Mouse (Mus musculus) hindbrain, embryonic 11.5 days (tissue): ENCODE results near the gene Pex14. TPM values are rescaled to one million over a fixed set of nuclear protein-coding genes. Genes with fewer than 3 reads are reported as not detected.
A peak's percentile ranks its signal among the peaks of the same experiment; 100 is the strongest.

Experiments
- ATAC-seq: fragments of 200-750 bp; cut with Nextera tagmentation; 2 replicates; pipeline ENCODE4 v1.8.0; 2017; ENCODE audit warnings: mild to moderate bottlenecking, moderate TSS enrichment, moderate library complexity; ENCODE audit not compliant: low FRiP score
- DNase-seq: peaks from one replicate; pipeline ENCODE4 v3.0.0-alpha.2; 2015; ENCODE audit warnings: low spot score
- H3K27ac ChIP-seq: fragments of 300-500 bp; sonication (generic); 2 replicates; pipeline ENCODE4 v1.5.1; 2014; ENCODE audit warnings: mild to moderate bottlenecking, low read depth, low read length
- H3K27me3 ChIP-seq: fragments of 300-500 bp; sonication (generic); 2 replicates; pipeline ENCODE4 v1.6.1; 2014; ENCODE audit warnings: mild to moderate bottlenecking, low read length, moderate library complexity, mixed read lengths; ENCODE audit not compliant: control insufficient read depth, insufficient read depth
- H3K36me3 ChIP-seq: fragments of 300-500 bp; sonication (generic); 2 replicates; pipeline ENCODE4 v1.6.1; 2014; ENCODE audit warnings: mild to moderate bottlenecking, low read length, moderate library complexity, mixed read lengths; ENCODE audit not compliant: control insufficient read depth, insufficient read depth
- H3K4me1 ChIP-seq: fragments of 300-500 bp; sonication (generic); replicated peaks from 2 replicates; pipeline ENCODE4 v1.6.1; 2014; ENCODE audit warnings: low read length, mixed read lengths; ENCODE audit not compliant: control insufficient read depth, insufficient read depth
- H3K4me2 ChIP-seq: fragments of 300-500 bp; sonication (generic); replicated peaks from 2 replicates; pipeline ENCODE4 v1.6.1; 2014; ENCODE audit warnings: mild to moderate bottlenecking, low read depth, low read length
- H3K4me3 ChIP-seq: fragments of 300-500 bp; sonication (generic); 2 replicates; pipeline ENCODE4 v1.5.1; 2014; ENCODE audit warnings: low read depth, low read length
- H3K9ac ChIP-seq: fragments of 300-500 bp; sonication (generic); 2 replicates; pipeline ENCODE4 v1.6.1; 2014; ENCODE audit warnings: low read depth, low read length
- H3K9me3 ChIP-seq: fragments of 300-500 bp; sonication (generic); 2 replicates; pipeline ENCODE4 v1.6.1; 2016; ENCODE audit warnings: low read length; ENCODE audit not compliant: control insufficient read depth
- WGBS: fragments of 180-500 bp; shearing (Covaris S2); extraction: QIAGEN DNeasy Blood & Tissue Kit; methylation state at CpG from one replicate; pipeline ENCODE4 v1.1.7; 2014; 5-methylcytosine and 5-hydroxymethylcytosine counted together
- polyA plus RNA-seq: library from polyadenylated mRNA; unstranded; fragments of >200 nt; fragmentation: Nextera tagmentation; extraction: Ambion mirVana; gene quantifications from 2 replicates; pipeline ENCODE4 v1.2.1, GENCODE M21; 2014

The Pex14 gene
- polyA plus RNA-seq, 1 experiment from 2014 or later: 29.9 TPM

- no peaks in the 10 kb centered on the region for H3K27me3 ChIP-seq
- no peak overlapping the region for H3K4me2 ChIP-seq
- no peak overlapping the region for H3K4me3 ChIP-seq
- H3K9ac ChIP-seq: no peak overlapping the region
- 89% methylated on average over 5 of the region's 5 CpGs for whole genome bisulfite sequencing
- ATAC-seq (no peak), DNase-seq (no peak)
- 0 out of 2 replicates have a peak, but pooled peaks cover 3% of the 10 kb centered on the region for H3K4me1 ChIP-seq
- no peaks in the 10 kb centered on the region for H3K36me3 ChIP-seq
- H3K27ac ChIP-seq: no peak overlapping the region
- no peaks in the 10 kb centered on the region for H3K9me3 ChIP-seq
Observed at GRCm38 (mm10) chr4:148993948-148994347, 105.7 kb downstream of the Pex14 start.

- Histone ChIP-seq H3K36me3 (no peaks in the 10 kb centered on the region), H3K9ac (no peak overlapping the region), H3K4me3 (no peak overlapping the region), H3K9me3 (no peaks in the 10 kb centered on the region), H3K27ac (no peak overlapping the region), H3K27me3 (no peaks in the 10 kb centered on the region), H3K4me1 (peaks cover 11% of the 10 kb centered on the region; the same call in 1 of the 2 replicates), H3K4me2 (no peak overlapping the region)
- no peak for ATAC-seq
- no peak for DNase-seq
- WGBS: 51% methylated on average over 2 of the region's 2 CpGs
Observed at GRCm38 (mm10) chr4:148990038-148990437, 109.6 kb downstream of the Pex14 start.

- H3K9ac ChIP-seq: no peak overlapping the region
- H3K36me3 ChIP-seq: no peaks in the 10 kb centered on the region
- 44% methylated on average over 24 of the region's 24 CpGs for WGBS
- peak overlapping the region; percentile 30; the same call in 1 of the 2 replicates for H3K27ac ChIP-seq
- H3K4me2 ChIP-seq: no peak overlapping the region
- DNase-seq (no peak), ATAC-seq (no peak)
- H3K4me3 ChIP-seq: no peak overlapping the region
- H3K9me3 ChIP-seq: no peaks in the 10 kb centered on the region
- H3K4me1 ChIP-seq: peaks cover 14% of the 10 kb centered on the region; the same call in 1 of the 2 replicates
- no peaks in the 10 kb centered on the region for H3K27me3 ChIP-seq
Observed at GRCm38 (mm10) chr4:148985541-148986476, 113.9 kb downstream of the Pex14 start.

- no peak for ATAC-seq
- no peak overlapping the region for H3K27ac ChIP-seq
- no peak overlapping the region for H3K4me2 ChIP-seq
Observed at GRCm38 (mm10) chr4:148984701-148985540, 114.8 kb downstream of the Pex14 start.

GRCm38 (mm10) chr4:148982274-148982673 is 117.4 kb downstream of the Pex14 start:
- Histone ChIP-seq H3K4me3 (no peak overlapping the region), H3K9me3 (no peaks in the 10 kb centered on the region), H3K36me3 (no peaks in the 10 kb centered on the region), H3K4me1 (peaks cover 13% of the 10 kb centered on the region; the same call in 1 of the 2 replicates), H3K27ac (no peak overlapping the region), H3K4me2 (no peak overlapping the region), H3K27me3 (no peaks in the 10 kb centered on the region), H3K9ac (no peak overlapping the region)
- DNase-seq (no peak), ATAC-seq (no peak)
- WGBS: 65% methylated on average over 6 of the region's 6 CpGs

More at GRCm38 (mm10) chr4:148984701-148985540, 114.8 kb downstream of the Pex14 start:
- no peak overlapping the region for H3K9ac ChIP-seq
- no peak overlapping the region for H3K4me3 ChIP-seq
- no peaks in the 10 kb centered on the region for H3K27me3 ChIP-seq
- no peak for DNase-seq
- H3K4me1 ChIP-seq: peaks cover 16% of the 10 kb centered on the region; the same call in 1 of the 2 replicates
- no peaks in the 10 kb centered on the region for H3K36me3 ChIP-seq
- WGBS: 61% methylated on average over 19 of the region's 19 CpGs
- no peaks in the 10 kb centered on the region for H3K9me3 ChIP-seq

- no peaks in the 10 kb centered on the region for H3K27me3 ChIP-seq
- H3K4me1 ChIP-seq: peaks cover 9% of the 10 kb centered on the region
- H3K27ac ChIP-seq: no peak overlapping the region
- DNase-seq: no peak
- H3K9me3 ChIP-seq: no peaks in the 10 kb centered on the region
- H3K36me3 ChIP-seq: no peaks in the 10 kb centered on the region
- no peak overlapping the region for H3K4me2 ChIP-seq
- no peak overlapping the region for H3K9ac ChIP-seq
- ATAC-seq: peak; percentile 59; the same call in 1 of the 2 replicates
- H3K4me3 ChIP-seq: no peak overlapping the region
- WGBS: 57% methylated on average over 11 of the region's 11 CpGs
Observed at GRCm38 (mm10) chr4:148979837-148980236, 119.8 kb downstream of the Pex14 start.

- DNase-seq (no peak), ATAC-seq (no peak)
- Histone ChIP-seq H3K27me3 (no peaks in the 10 kb centered on the region; the same call in 1 of the 2 replicates), H3K36me3 (no peaks in the 10 kb centered on the region), H3K27ac (no peak overlapping the region), H3K4me3 (no peak overlapping the region), H3K4me2 (no peak overlapping the region), H3K9me3 (no peaks in the 10 kb centered on the region), H3K9ac (no peak overlapping the region), H3K4me1 (peaks cover 10% of the 10 kb centered on the region)
- WGBS: 90% methylated on average over 11 of the region's 11 CpGs
Observed at GRCm38 (mm10) chr4:148978926-148979325, 120.8 kb downstream of the Pex14 start.

- no peak overlapping the region for H3K27ac ChIP-seq
- no peaks in the 10 kb centered on the region for H3K36me3 ChIP-seq
- peaks cover 10% of the 10 kb centered on the region for H3K4me1 ChIP-seq
- no peaks in the 10 kb centered on the region; the same call in 1 of the 2 replicates for H3K27me3 ChIP-seq
- H3K9me3 ChIP-seq: no peaks in the 10 kb centered on the region
- no peak overlapping the region for H3K4me2 ChIP-seq
- ATAC-seq (0 out of 2 replicates have a peak, but pooled peaks have one; percentile 27), DNase-seq (no peak)
- no peak overlapping the region for H3K9ac ChIP-seq
- 60% methylated on average over 9 of the region's 9 CpGs for WGBS
- no peak overlapping the region for H3K4me3 ChIP-seq
Observed at GRCm38 (mm10) chr4:148978221-148978855, 121.3 kb downstream of the Pex14 start.
